Mouse (Mus musculus): ENCODE measurements around the gene Rgs6.

Rgs6 gene

GRCm38 (mm10) chr12:83110711-83111110, 522.6 kb downstream of the Rgs6 start:
- in situ Hi-C loops (cut with MboI; ENCODE audit: unreplicated experiment in 2 of 2) = loop anchor here (5.0 to 25.0 kb wide), 5 partner anchors 382 to 952 kb away; partner anchors contain the start of genes Acot3 (in 1 of the 2), Acot5 (in 1 of the 2) and Papln (in 1 of the 2)

DNA sequence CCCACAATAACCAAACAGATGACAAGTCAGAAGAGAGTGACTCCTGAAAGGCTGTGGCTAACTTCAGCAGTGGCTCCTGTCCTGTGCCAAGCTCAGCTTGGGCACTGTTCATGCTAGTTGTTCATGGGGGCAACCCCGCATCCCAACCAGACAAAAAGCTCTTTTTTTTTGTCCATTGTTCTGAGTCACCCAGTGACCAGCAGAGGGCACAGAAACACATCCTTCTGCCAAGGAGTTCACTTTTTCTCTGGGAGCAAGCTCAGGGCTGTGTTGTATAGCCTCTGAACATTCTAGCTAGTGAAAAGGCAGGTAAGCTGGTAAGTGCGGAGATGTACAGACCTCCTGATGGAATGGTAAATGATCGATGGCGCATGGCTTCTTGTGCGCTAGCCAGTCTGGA, 524.2 kb downstream of the Rgs6 start:
- in situ Hi-C loops (cut with MboI; ENCODE audit: unreplicated experiment in 2 of 2) = loop anchor here (5.0 to 25.0 kb wide), 5 partner anchors 380 to 950 kb away; partner anchors contain the start of genes Acot3 (in 1 of the 2), Acot5 (in 1 of the 2) and Papln (in 1 of the 2)

DNA sequence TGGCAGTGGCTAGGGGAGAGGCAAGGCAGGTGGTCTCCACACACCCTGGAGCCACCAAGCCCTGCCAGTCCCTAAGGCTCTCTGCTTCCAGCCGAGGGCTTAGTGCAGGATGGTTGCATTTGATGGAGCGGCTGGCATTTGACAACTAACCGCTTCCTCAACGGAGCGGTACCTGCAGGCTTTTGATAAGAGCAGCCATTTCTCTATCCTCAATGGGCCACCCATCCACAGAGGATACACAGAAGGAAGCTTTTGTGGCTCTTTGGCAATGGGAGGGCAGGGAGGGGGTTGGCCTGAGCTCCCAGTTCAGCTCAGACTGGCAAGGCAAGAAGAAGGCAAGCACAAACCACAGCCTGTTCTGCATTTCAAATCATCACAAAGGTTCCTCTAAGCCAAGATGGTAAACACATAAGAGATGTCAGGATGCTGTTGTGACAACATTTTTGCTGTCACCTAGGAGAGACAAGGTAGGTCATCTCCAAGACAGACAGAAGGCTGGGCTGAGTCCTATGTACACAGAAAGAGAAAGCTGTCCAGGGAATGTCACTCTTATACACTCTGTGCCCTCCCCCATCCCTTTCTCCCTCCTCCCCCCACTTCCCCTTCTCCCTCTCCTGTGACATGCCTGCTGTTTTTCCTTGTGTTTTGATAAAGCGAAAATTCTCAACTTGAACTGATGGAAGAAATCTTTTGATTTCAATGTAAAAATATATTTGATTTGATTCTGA, 525.0 kb downstream of the Rgs6 start:
- in situ Hi-C loops (cut with MboI; ENCODE audit: unreplicated experiment in 2 of 2) = loop anchor here (5.0 to 25.0 kb wide), 5 partner anchors 379 to 949 kb away; partner anchors contain the start of genes Acot3 (in 1 of the 2), Acot5 (in 1 of the 2) and Papln (in 1 of the 2)

DNA sequence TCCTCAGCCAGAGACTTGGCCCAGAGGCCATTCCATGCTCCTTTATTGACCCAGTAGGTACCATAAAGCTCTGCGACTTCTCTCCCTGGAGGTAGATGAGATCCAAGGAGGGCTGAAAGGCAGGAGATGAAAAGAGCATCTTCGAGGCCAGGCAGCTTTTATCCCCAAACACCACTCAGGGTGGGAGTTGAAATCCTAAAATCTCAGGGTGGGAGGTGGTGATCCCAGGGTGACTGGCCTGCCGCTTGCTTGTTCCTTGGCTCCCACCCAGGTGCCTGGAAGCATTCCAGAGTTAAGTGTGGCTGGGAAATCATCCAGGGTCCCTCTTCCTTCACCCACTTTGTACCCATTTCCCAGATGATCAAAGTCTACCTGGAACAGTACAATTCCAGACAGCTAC, 525.9 kb downstream of the Rgs6 start:
- in situ Hi-C loops (cut with MboI; ENCODE audit: unreplicated experiment in 2 of 2) = loop anchor here (5.0 to 25.0 kb wide), 5 partner anchors 378 to 948 kb away; partner anchors contain the start of genes Acot3 (in 1 of the 2), Acot5 (in 1 of the 2) and Papln (in 1 of the 2)

DNA sequence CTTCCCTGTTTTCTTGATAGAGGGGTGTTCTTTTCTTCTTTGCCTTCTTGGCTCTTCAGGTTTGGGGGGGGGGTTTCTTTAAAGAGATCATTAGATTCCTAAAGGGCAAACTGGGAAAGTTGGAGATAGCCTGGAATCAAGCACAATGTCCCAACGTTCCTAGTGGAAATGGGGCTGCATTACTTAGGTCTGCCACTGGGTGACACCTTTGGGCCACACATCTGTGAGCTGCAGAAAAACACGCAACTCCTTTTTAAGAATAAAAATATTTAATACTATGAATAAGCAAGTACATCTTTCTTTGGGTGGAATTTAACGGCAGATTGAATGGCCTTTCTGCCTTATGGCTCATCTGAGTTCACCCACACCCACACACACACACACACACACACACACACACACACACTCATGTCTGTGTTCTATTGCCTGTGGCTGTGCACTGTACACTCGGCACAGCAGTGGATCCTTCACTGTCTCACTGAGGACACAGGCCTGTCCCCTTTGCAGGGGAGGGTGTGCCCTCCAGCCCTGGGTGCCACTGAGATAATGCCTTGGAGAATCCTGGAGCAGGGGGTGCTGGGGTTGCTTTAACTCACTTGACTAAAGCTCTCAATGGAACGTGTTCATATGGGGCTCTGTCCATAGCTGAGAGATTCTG, 526.4 kb downstream of the Rgs6 start:
- in situ Hi-C loops (cut with MboI; ENCODE audit: unreplicated experiment in 2 of 2) = loop anchor here (5.0 to 25.0 kb wide), 5 partner anchors 378 to 948 kb away; partner anchors contain the start of genes Acot3 (in 1 of the 2), Acot5 (in 1 of the 2) and Papln (in 1 of the 2)

- in situ Hi-C loops (cut with MboI; ENCODE audit: unreplicated experiment in 2 of 2) = loop anchor here (25.0 kb wide), 2 partner anchors 638 to 938 kb away; partner anchors contain the start of genes Acot3 (in 1 of the 2), Acot5 (in 1 of the 2) and Papln (in 1 of the 2)
Observed at GRCm38 (mm10) chr12:83124111-83124510, 536.0 kb downstream of the Rgs6 start.

DNA sequence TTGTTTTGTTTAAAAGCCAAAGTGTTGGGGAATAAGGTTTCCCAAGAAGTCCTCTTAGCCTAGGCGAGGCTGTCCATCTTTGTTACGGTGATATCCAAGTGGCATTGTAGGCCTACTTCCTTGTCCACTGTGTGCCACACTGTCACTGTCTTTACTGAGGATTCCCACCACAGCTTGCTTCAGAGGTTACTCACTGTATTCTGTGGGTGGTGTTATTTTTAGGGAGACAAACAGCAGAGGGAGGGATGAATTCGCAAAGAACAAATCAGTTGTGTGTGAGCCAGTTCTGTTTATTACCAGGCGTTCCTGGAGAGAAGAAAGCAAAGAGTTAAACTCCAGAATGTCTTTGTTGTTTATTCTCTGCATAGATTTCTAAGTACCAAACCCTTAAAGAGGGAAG, 537.2 kb downstream of the Rgs6 start:
- in situ Hi-C loops (cut with MboI; ENCODE audit: unreplicated experiment in 2 of 2) = no loop called here

- in situ Hi-C loops (cut with MboI; ENCODE audit: unreplicated experiment in 2 of 2) = no loop called here
Observed at GRCm38 (mm10) chr12:83126923-83127322, 538.8 kb downstream of the Rgs6 start.

DNA sequence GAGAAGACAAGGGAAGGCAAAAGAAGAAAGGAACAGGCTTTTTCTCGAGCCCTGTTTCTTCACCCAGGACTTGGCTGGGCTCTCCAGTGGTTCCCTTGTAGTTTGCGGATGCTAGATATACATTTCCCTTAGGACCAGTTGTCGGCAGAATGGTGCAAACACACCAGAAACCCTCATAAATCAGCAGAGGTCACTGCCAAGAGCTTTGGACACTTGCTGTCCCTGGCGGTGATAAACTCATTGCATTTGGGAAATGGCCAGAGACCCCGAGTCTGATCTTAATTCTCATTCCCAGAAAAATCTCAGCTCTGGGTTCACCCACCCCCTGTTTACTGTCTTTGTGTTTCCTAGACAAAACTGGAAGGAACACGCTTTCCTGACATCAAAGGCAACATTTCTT, 539.9 kb downstream of the Rgs6 start:
- in situ Hi-C loops (cut with MboI; ENCODE audit: unreplicated experiment in 2 of 2) = no loop called here

GRCm38 (mm10) chr12:83128606-83129005, 540.5 kb downstream of the Rgs6 start:
- in situ Hi-C loops (cut with MboI; ENCODE audit: unreplicated experiment in 2 of 2) = no loop called here

DNA sequence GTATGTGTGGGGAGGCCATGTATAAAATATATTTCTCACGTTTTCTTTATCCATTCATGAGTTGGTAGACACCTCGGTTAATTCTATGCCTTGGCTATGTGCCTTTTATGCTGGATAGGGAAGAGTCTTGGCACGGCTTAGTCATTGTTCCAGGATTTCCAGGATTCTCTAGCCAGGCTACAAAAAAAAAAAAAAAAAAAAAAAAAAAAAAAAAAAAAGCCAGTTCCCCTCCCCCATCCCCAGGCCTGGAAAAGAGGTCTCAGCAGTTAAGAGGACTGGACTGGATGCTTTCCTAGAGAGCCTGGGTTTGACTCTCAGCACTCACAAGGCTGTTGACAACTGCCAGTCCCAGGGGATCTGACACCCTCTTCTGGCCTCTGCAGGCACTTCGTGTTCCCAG, 543.3 kb downstream of the Rgs6 start:
- in situ Hi-C loops (cut with MboI; ENCODE audit: unreplicated experiment in 2 of 2) = no loop called here

- in situ Hi-C loops (cut with MboI; ENCODE audit: unreplicated experiment in 2 of 2) = no loop called here
Observed at GRCm38 (mm10) chr12:83133827-83134226, 545.7 kb downstream of the Rgs6 start.

DNA sequence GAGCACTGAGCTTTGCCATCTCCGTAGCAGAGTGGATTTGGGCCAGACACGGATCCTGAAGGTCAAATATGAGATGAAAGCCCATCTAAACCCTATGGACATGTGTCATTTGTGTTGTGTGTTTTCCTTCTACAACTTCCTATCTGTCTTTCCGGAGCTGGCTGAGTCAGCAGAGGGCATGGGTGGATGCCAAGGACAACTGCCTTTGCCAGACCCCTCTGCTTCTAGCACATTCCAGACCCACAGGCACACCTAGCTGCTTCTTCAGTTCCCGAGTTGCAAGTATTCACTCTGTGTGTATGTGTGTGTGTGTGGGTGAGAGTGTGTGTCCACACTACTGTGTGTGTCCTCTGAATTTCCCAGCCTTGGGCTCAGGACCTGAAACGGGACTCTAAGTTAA, 547.9 kb downstream of the Rgs6 start:
- in situ Hi-C loops (cut with MboI; ENCODE audit: unreplicated experiment in 2 of 2) = no loop called here

- in situ Hi-C loops (cut with MboI; ENCODE audit: unreplicated experiment in 2 of 2) = no loop called here
Observed at GRCm38 (mm10) chr12:83136460-83136859, 548.4 kb downstream of the Rgs6 start.

DNA sequence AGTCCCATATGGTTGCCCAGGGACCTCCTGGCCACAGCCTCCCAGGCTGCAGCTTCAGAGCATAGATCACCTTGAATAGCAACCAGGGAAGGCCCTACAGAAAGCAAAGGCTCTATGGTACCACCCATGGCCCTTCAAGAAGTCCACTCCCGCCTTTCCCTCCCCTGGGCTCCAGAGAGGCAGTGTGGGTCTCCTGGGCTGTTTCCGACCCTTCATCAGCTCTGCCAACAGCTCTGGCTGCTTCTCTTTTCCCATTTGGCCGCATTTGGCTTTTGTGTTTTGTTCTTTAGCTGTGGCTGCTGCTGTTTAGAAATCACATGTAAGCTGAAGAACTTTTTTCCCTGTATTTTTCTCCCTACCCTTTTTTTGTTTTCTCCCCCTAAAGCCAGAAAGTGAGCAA, 548.9 kb downstream of the Rgs6 start:
- in situ Hi-C loops (cut with MboI; ENCODE audit: unreplicated experiment in 2 of 2) = no loop called here

- in situ Hi-C loops (cut with MboI; ENCODE audit: unreplicated experiment in 2 of 2) = no loop called here
Observed at GRCm38 (mm10) chr12:83141164-83141563, 553.1 kb downstream of the Rgs6 start.

GRCm38 (mm10) chr12:83142507-83142906, 554.4 kb downstream of the Rgs6 start:
- in situ Hi-C loops (cut with MboI; ENCODE audit: unreplicated experiment in 2 of 2) = no loop called here

- in situ Hi-C loops (cut with MboI; ENCODE audit: unreplicated experiment in 2 of 2) = no loop called here
Observed at GRCm38 (mm10) chr12:83143071-83143470, 555.0 kb downstream of the Rgs6 start.

GRCm38 (mm10) chr12:83143574-83143973, 555.5 kb downstream of the Rgs6 start:
- in situ Hi-C loops (cut with MboI; ENCODE audit: unreplicated experiment in 2 of 2) = no loop called here

DNA sequence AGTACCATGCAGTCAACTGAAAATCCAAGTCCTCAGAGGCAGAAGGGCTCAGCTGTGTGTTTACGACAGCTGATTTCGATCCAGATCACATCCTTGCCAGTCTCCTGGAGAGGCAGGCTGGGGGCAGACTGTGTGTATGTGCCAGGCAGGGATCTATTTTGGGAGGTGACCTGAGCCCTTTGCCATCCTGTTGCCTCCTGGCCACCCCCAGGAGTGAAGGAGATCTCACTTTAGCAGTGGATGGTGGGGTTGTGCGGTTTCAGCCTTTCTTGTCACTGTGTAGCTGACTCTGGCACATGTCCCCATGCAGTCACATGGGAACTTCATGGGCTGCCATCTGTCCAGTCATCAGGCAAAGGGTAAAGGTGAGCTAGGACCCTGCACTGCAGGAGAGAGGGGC, 557.0 kb downstream of the Rgs6 start:
- in situ Hi-C loops (cut with MboI; ENCODE audit: unreplicated experiment in 2 of 2) = no loop called here

DNA sequence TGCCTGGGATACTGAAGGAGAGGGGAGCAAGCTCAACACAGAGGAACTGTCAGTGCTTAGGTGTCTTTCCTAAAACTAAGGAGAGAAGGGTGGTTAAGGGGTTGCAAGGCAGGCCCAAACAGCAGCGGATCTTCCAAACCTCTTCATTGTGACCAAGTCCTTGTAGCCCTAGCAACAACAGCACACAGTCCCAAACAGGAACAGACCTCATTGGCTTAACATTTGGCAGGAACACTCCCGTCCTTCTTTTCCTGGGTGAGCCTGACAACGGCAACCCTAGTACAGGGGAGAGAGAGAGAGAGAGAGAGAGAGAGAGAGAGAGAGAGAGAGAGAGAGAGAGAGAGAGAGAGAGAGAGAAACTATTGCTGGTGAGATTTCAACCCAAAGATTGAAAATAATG, 557.8 kb downstream of the Rgs6 start:
- in situ Hi-C loops (cut with MboI; ENCODE audit: unreplicated experiment in 2 of 2) = no loop called here

Measured in v-Abl transformed pro-B cells (cell line).